Mouse (Mus musculus) fat pad, adult 2 months (tissue): ENCODE results near the gene Aldh3a2.
"Not testable (repeated sequence)": the region's sequence is repeated elsewhere in the genome, so short reads cannot be mapped to it uniquely, and the experiment has no call there.

Experiments used
- DNase-seq: peaks from one replicate; pipeline ENCODE4 v3.0.0-alpha.2; 2011; ENCODE audit warnings: low read depth, low spot score; ENCODE audit errors: extremely low read depth

Aldh3a2 gene

DNA sequence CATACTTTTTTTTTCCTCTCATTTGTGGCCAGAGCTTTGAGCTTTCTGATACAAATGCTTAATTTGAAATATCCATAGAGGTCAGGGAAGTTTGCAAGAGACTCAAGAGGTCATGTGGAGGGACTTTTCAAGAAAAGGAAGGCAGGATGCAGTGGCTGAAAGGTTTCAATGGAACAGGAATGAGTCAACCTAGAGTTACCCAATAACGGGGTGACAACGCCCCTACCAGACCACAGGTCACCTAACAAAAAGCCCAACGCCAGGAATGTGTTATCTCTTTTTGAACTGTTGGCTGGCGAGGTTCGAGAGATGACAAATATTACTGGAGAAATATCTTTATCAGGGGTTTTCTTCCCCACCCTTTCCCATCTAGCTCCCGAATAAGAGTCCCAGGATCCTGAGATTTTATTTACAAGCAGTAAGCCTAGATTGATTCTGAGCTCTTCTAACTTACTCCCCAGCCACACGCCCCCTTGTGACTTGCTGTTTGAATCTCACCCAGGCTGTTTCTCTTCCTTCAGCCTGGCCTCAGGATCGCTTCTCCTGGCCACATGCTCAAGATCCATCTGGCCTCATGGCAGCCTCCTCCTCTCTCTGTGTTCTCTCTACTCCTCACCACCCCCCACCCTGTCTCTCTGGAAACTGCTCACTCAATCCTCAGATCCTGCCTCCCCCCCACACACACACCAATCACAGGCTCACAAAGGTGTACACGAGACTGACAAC is 46.9 kb downstream of the Aldh3a2 start:
- no peak for DNase-seq

DNA sequence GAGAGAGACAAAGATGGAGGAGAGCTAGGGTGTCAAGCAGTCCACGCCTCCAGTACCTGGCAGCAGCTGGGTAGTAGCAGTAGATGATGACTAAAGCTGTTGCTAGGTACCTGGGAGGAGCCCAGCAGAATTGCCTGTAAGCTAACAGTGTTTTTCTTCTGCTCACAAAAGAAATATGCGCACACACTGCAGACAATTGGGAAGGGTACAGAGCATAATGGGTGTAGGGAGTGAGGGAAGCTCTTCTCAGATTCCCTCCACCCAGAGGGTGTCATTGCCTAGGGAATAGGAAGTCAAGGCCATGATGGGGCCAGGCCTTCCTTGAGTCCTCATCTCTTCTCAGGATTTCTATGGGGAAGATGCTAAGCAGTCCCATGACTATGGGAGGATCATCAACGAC is 51.3 kb downstream of the Aldh3a2 start:
- no peak for DNase-seq

DNA sequence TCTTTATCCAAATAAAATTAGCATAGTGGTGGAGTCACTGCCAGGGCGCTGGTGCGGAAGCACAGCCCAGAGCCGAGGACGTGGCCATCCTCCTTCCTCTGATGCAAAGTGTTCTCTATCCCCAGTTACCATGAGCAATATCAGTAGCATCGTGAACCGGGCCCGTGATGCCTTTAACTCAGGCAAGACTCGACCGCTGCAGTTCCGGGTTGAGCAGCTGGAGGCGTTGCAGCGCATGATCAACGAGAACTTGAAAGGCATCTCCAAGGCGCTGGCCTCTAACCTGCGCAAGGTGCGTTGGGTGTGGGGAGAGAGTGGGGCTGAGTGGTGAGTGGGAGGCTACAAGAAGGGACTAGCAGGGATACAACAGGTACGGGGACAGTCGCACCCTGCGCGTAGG is 55.2 kb downstream of the Aldh3a2 start:
- DNase-seq = no peak

DNA sequence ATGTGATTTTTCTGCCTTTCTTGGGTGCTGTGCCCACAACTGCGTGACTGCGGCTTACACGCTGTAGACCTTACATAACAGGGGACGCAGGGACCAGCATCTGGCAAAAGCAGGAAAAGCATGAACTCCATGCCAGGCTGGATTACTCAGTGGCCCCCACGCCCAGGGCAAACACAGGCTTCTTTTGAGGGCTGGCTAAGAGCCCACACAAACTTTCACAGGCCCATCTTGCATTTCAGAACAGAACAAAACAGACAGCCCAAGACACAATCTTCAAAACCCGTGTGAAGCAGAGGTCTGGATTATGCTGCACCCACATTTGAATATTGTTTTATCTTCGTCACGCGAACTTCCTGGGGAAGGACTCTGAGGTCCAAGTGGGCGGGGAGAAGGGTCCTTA is 58.9 kb downstream of the Aldh3a2 start:
- DNase-seq = no peak

DNA sequence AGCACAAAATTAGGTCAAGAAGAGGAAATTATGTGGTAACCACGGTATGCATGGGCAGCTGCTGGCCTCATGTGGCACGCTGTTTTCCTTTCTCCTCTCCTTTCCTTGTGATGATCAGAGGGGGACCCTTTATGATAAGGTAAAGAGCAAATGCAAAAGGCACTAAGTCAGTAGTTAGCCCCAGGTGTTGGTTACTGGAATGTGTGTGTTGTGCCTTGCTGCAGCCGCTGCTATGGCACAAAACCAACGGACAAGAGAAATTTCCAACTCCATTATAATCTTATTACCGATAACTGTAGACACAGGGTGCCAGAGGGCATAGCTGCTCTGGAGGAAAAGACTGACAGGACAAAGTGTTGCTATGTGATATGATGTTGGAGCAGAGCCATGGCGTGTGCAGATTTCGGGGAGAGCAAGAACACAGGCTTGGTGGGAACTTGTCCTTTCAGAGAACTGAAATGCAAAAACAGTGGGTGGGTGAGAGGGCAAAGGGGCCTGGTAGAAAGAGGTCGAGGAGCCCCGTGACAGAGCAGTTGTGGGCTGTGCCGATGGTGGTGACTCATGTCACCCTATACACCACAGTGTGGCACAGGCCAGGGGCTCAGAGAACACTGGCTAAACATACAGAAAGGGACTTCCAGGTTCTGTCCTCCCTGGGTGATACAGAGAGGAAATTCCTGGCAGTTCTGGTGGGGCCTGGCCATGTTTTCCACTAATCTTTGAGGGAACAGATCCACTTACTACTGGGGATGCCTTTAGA is 59.6 kb downstream of the Aldh3a2 start, which contains the start of gene Aldh3a1:
TSS of gene Aldh3a1 (plus strand) at position 51 of the 760 bp plus-strand sequence.
- DNase-seq = no peak

DNA sequence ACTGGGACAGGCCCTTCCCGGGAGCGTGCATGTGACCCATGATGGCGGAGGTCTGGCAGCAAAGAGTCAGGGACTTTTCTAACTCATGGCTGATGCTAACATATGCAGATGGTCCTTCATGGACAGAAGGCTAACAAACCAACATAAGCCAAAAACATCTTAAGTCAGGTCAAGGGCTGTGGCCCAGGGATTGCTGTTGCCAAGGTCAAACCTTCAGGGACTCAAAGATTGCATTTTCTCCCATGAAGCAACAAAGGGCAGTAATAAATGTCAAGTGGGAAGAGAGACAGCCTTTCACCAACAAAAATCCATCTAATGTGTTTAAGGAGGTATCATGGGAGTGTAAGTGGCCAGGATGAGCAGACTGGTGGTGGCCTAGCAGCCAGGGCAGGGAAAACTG is 61.1 kb downstream of the Aldh3a2 start:
- no peak for DNase-seq

DNA sequence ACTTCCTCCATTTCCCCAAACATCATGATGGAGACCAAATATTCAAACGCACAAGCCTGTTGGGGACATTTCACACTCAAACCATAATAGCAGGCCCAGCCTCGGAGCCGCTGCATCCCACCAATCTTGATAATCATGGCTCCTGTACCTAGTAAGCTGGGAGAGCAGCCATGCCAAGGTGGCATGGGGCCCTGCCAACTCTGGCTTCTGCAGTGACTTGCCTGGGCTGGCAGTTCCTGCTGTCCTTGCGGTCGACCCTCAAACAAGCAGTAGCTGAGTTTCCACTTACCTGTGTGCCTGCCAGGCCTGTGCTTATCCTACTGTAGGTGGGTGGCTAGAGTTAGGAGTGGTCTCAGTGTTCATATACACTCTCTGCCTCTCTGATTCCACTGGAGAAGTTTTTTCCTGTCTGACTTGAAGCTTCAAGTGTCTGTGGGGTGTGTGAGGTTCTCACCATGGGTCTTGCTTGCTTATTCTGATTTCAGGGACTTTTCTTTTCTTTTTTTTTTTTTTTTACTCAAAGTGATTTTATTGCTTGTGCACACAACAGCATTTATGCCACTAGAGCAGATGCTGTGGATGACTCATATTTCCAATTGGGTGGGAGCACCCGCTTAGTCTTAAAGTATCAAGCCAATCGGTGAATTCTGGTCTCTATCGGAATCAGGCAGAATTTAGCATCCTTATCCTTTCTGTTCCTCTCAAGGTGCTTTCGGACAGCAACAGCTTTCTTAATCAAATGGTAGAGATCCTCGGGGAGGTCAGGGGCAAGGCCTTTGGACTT is 61.9 kb downstream of the Aldh3a2 start:
- DNase-seq = no peak

DNA sequence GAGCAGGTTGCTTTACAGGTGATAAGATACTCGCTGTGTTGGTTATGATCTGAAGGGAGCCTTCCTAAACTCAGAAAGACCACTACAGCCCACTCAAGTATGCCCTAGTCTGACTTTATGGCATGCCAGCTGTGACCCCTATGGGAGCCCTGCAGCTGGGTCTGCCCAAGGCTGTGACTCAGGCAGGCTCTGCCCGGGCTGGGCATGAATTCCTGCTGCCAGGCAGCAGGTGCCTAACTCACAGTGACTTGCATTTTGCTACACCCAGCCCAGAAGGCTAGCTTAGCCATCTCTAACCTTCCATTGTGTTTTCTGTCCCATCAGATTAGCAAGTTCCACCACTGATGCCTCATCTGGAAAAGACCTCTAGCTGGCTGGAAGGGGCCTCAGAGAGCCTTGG is 64.5 kb downstream of the Aldh3a2 start:
- DNase-seq = no peak

DNA sequence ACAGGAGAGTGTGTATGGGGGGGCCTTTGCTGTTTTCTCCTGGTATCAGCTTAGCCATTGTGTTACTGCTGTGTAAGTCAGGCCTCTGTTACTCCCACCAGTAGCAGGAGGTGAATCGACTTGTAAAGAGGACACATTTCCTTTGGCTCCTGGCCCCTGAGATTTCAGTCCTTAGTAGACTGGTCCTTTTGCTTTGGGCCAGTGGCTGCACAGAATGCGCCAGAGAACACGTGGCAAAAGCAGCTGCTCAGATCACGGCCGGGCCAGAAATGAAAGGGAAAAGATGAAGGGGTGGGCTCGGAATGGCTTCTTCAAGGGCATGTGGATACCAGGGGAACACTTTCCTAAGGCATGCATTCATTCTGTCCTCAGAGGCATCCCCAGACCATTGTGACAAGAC is 65.1 kb downstream of the Aldh3a2 start:
- no peak for DNase-seq

DNA sequence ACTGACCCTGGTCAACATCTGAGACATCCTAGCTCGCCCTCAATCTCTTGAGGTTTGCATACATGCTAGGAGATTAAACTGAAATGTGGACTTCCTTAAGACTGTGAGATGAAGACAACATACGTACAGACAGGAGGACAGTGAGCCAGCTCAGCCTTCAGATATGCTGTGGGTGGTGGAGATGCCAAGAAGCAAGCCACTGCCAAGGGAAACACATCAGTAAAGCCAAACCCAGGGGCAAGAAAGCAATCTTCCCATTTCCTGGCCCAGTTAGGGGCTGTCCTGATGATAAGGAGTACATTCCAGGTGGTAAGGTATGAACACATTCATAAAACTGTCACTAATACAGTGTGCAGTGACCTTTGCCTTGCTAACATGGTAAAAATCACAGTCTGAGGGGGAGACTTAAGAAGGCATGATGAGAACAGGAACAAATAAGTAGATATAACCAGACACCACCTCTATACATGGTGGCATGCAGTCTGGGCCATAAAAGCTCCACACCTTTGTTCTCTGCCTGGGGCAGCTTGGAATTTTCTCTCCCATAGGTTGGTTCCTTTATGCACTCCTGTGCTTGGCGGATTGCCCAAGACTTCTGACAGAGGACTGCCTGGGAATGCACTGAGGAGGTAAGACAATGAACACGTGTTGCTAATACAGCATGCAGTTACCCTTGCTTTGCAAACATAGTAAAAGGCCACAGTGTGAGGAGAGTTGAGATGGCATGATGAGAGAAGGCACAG is 67.5 kb downstream of the Aldh3a2 start:
- peak; percentile 92 for DNase-seq

DNA sequence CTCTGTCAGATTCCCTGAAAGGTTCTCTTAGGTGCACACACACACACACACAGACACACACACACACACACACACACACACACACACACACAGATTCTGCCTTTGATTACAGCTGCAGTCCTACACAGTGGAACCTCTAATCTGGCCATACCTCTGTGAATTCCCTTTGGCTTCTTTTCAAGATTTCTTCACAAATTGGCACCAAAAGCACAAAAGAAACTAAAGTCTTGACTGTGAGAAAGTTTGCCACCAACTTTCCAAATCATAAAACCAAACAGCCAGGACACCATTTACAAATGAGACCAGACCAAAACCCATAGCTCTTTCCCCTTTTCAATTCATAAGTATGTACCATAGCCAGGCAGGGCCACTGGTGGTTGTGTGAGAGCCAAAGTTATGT is 69.3 kb downstream of the Aldh3a2 start:
- DNase-seq = peak; percentile 74

DNA sequence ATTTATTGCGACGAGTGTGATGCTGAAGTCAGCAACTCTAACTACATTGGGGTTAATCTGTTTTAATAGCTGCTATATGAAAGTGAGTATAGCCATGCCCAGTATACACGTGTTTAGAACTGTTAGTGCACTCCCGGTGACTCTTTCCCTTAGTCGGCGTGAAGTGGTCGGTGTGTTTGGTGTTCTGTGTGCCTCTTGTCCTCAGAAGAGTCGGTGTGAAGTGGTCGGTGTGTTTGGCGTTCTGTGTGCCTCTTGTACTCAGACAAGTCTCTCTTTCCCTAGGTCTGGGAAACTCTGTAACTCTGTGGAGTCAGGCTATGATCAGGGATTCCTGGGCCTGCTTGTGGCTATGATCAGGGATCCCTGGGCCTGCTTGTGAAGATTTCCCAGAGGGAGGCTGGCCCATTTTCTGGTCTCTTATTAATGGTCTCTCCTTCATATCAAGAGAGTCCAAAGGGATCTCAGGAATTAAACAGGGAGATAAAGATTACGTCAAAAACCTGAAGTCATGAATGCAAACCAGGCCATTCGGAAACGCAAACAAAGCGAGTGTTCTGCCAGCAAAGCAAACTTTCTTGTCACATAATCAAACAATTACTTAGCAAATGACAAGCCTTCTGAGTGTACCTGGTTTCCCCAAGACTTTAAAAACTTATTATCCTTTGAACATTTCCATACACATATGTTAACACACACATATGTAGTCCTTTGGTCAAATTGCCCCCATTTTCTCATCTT is 70.5 kb downstream of the Aldh3a2 start:
- no peak for DNase-seq

DNA sequence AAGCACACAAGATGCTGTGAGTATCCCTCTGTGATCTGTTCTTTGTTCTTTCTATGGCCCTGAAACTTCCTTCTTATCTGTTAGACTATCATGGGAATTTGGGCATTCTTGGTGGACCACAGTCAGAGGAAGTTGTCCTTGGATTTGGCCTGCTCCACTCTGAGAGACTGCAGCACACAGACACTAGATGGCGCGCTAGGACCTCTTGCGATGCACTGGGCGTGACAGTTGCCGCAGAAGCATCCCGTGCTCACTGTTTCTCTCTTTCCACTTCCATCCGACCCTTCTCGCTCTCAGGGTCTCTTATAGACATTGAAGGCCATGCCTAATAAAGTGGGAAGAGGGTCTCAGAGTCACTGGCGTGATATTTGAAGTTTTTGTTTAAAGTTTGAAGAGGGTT is 73.9 kb downstream of the Aldh3a2 start:
- DNase-seq = no peak

DNA sequence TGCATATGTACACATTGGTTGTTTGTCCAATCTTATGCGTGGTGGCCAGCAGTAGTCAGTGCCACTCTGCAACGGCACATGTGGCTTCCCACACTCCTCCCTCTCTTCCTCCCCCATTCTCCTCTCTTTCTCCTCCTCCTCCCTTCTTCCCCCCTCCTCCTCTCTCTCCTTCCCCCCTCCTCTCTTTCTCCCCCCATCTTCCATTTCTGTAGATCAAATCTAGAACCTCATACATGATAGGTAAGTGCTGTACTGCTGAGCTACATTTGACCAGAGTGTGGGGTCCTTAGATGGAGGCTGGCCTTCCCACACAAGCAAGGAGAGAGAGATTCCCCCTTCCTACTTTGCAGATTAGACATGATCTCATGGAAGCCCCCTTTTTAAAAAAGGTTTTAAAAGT is 74.5 kb downstream of the Aldh3a2 start:
- DNase-seq = no peak

DNA sequence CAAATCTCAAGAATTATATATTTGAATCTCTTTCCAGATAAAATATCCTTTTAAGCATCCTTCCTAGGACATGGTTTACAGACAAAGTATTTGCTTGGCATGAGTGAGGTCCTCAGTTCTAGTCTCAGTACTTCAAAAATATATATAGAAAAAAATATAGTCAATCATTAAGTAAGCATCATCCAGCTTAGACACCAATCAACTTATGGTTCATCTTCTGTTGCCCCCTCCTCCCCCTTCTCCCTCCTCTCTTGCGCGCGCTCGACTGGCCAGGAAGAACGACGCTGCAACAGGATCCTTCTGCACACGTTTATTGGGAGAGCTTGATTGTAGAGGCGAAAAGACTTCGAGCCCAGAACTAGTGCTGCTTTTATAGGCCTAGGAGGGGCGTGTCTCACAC is 75.1 kb downstream of the Aldh3a2 start:
- DNase-seq = not testable (repeated sequence)

DNA sequence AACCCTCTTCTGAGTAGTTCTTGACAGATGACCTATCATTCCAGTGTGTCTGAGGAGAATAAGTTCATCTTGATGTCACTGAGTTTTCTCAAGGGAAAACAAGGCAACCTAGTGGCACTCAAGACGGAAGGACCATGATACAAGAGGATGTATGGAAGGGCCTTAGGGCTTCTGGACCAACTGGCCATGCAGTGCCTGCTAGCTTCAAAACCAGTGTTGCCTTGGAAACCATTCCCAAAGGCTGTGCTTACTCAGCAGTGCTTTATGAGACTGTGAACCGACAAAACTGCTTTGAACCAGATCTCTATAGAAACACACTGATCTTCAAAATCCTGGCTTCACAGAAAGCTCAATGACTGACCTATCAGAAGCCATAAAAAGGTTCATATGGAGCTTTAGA is 76.5 kb downstream of the Aldh3a2 start:
- no peak for DNase-seq

DNA sequence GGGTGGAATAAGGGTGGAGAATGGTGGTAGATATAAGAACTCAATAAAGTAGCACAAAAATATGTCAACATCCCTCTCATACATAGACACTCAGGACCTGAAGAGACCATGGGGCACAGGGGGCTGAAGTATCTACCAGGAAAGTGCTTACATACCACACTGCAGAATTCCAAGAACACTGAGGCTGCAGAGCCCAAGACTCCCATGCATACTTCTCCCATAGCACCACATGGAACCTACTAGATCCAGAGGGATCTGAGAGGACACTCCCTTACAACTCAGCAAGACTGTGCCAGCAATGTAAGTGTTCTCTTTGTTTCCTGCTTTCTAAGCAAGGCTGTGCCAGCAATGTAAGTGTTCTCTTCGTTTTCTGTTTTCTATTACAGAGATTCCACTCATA is 83.4 kb downstream of the Aldh3a2 start:
- DNase-seq = no peak

DNA sequence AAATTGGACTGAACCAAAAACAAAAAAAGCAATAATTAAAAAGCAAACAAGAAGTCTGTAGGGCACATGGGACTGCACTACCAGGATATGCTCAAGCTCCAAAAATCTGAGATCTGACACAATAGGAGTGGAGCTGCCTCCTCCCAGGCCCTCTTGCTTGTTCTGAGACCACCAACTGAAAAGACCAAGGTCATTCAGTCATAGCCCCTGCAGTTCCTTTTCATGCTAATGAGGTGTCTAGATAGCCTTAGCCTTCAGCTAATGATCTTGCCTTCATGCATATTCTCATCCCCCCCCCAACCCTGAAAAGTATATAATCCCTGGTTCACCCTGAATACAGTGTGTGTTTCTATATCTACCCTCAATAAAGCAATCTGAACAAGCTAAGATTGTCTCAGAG is 85.6 kb downstream of the Aldh3a2 start:
- no peak for DNase-seq

DNA sequence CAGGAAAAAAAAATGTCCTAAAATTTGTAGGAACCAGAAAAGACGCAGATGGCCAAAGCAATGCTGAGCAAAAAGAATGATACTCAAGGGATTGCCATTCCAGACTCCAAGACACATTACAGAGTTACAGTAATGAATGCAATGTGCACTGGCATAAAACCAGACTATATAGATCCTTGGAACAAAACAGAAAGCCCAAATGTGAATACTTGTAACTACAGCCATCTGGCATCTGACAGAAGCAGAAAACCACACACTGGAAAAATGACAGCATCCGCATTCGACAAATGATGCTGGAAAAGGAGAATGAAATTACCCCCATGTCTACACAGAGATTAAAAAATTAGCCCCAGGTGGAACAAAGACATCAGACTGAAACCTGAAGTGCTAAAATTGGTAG is 86.9 kb downstream of the Aldh3a2 start:
- DNase-seq = no peak

DNA sequence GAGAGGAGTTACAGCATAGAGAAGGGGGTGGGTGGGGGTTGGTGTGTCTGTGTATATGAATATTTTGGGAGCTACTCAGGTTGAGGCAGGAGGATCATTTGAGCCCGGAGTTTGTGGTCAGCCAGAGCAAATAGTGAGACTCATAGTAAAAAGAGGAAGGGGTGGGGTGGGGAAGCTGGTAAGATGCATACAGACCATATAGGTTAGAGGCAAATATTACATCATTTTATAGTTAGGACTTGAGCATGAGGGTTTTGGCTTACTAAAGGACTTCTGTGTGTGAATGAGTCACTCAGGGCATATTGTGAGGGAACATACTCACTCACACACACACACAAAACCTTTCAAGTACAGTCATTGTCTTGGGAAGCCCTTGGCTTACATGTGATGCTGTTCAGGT is 90.9 kb downstream of the Aldh3a2 start:
- DNase-seq = no peak
